Mouse (Mus musculus): Measurements from ENCODE around the gene Ccdc182. TPM values are rescaled to one million over a fixed set of nuclear protein-coding genes. Genes with fewer than 3 reads are reported as not detected.

Ccdc182 gene
- polyA plus RNA-seq, 1 experiment from 2014 or later: 0.10 TPM

GRCm38 (mm10) chr11:88334893-88335292 is 41.0 kb downstream of the Ccdc182 start:
- no peak overlapping the region for H3K27ac ChIP-seq
- no peak for ATAC-seq
- no peaks in the 10 kb centered on the region for H3K9me3 ChIP-seq (replicated peaks)
- H3K4me3 ChIP-seq: no peak overlapping the region
- H3K36me3 ChIP-seq: peaks cover 2% of the 10 kb centered on the region; the same call in 1 of the 2 replicates
- H3K4me2 ChIP-seq: no peak overlapping the region
- 0 out of 2 replicates have a peak, but pooled peaks cover under 1% of the 10 kb centered on the region for H3K27me3 ChIP-seq (replicated peaks)
- WGBS (ENCODE audit: insufficient replicate concordance): 68% methylated on average over 5 of the region's 5 CpGs
- H3K9ac ChIP-seq: no peak overlapping the region
- H3K4me1 ChIP-seq: no peaks in the 10 kb centered on the region

- Histone ChIP-seq H3K36me3 (peaks cover 4% of the 10 kb centered on the region; the same call in 1 of the 2 replicates), H3K4me2 (no peak overlapping the region), H3K27ac (no peak overlapping the region), H3K9ac (no peak overlapping the region), H3K9me3 (replicated peaks) (no peaks in the 10 kb centered on the region), H3K4me3 (no peak overlapping the region), H3K27me3 (replicated peaks) (no peaks in the 10 kb centered on the region), H3K4me1 (no peaks in the 10 kb centered on the region)
- 87% methylated on average over 3 of the region's 3 CpGs for WGBS (ENCODE audit: insufficient replicate concordance)
- ATAC-seq: no peak
These were observed 44.1 kb downstream of the Ccdc182 start for GRCm38 (mm10) chr11:88337926-88338325.

Other genes with a start within 250 kb of the Ccdc182 start
- 272 and 273 TPM in 2 replicates for gene Srsf1, start 246.7 kb upstream of the Ccdc182 start, polyA plus RNA-seq (2016; fragmentation: Nextera tagmentation; extraction: Ambion mirVana)
- gene Vezf1, start 225.8 kb upstream of the Ccdc182 start, polyA plus RNA-seq (2016; fragmentation: Nextera tagmentation; extraction: Ambion mirVana): 14.6 TPM in 2 replicates
- gene Cuedc1, start 196.0 kb upstream of the Ccdc182 start, polyA plus RNA-seq (2016; fragmentation: Nextera tagmentation; extraction: Ambion mirVana): 3.4 and 4.6 TPM in 2 replicates
- 47.0 and 47.6 TPM in 2 replicates for gene Mrps23, start 89.7 kb upstream of the Ccdc182 start, polyA plus RNA-seq (2016; fragmentation: Nextera tagmentation; extraction: Ambion mirVana)